Mouse (Mus musculus): ENCODE data around the gene Tpi1. TPM values are rescaled to one million over a fixed set of nuclear protein-coding genes. Genes with fewer than 3 reads are reported as not detected.

Gene Tpi1
- polyA plus RNA-seq, 1 experiment from 2014 or later: 346 TPM

DNA sequence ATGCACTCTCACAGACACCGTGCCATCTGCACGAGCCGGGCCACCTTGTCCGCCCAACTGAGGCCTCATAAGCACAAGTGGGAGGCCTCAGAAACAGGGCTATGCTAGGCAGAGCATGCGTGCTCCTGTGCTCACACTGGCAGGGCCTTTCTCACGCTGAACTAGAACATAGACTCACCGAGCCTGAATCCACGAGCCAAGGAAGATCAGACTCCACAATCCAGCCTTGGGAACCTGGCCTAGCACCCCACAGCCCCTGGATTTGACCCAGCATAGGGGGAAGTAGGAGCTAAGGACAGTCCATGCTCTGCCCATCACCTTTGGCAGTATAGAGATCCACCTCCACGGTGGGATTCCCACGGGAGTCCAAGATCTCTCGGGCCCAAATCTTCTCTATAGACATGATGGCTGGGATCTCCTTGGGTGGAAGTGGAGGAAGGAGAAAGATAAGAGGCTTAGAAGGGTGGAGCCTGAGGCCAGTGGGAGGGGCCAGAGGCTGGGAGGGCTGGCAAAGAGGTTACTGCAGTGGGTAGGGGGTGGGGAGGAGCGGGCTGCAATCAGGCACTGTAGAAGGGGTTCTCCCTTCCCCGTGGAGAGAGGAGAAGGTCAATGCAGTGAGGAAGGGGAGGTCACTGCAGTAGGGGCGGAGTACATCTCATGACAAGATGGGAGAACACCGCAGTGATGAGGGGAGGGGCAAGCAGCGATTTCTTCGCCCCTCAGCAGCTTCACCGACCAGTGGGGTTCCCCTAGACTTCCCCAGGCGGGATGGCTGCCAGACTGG lies 46.0 kb downstream of the Tpi1 start:
- 33% methylated on average over 18 of the region's 19 CpGs for WGBS (ENCODE audit: insufficient replicate concordance)
- Histone ChIP-seq H3K4me3 (ENCODE audit: low read depth, low read length) (0 out of 2 replicates have a peak overlapping the region, but pooled peaks have one; percentile 8), H3K9me3 (ENCODE audit: low read length) (no peaks in the 10 kb centered on the region), H3K4me1 (ENCODE audit: insufficient read depth) (0 out of 2 replicates have a peak, but pooled peaks cover 7% of the 10 kb centered on the region), H3K4me2 (ENCODE audit: low read depth, low read length) (peak overlapping the region; percentile 78), H3K36me3 (replicated peaks; ENCODE audit: insufficient read depth, low read length) (no peaks in the 10 kb centered on the region), H3K27me3 (ENCODE audit: insufficient read depth, low read length) (peaks cover 21% of the 10 kb centered on the region), H3K27ac (ENCODE audit: low read depth) (no peak overlapping the region), H3K9ac (replicated peaks) (no peak overlapping the region)
- TF ChIP-seq CTCF (IDR thresholded peaks at IDR 0.05; ENCODE audit: low read depth): no peak
- TF ChIP-seq EP300 (IDR thresholded peaks at IDR 0.05; ENCODE audit: low read depth): no peak
- no peak for DNase-seq
- peak; percentile 31; the same call in 1 of the 2 replicates for ATAC-seq

DNA sequence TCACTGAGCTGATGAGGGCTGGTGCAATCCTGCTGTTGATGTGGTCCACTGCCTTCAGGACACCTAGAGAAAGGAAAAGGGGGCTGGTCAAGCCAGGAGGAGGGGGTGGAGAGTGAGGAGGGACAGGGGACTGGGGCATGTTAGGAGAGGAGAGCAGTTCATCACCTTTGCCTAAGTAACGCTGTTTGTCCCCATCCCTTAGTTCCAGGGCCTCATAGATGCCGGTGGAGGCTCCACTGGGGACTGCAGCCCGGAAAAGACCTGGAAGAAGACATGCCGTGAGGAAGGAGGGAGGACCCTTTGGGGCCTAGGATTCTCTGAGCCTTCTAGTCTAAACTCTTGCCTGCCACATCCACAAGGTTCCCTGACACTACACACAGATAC lies 46.6 kb downstream of the Tpi1 start:
- no peak for ATAC-seq
- H3K9ac ChIP-seq (replicated peaks): no peak overlapping the region
- TF ChIP-seq CTCF (IDR thresholded peaks at IDR 0.05; ENCODE audit: low read depth) (no peak), EP300 (IDR thresholded peaks at IDR 0.05; ENCODE audit: low read depth) (no peak)
- H3K27ac ChIP-seq (ENCODE audit: low read depth): no peak overlapping the region
- H3K4me2 ChIP-seq (ENCODE audit: low read depth, low read length): no peak overlapping the region
- H3K36me3 ChIP-seq (replicated peaks; ENCODE audit: insufficient read depth, low read length): no peaks in the 10 kb centered on the region
- H3K27me3 ChIP-seq (ENCODE audit: insufficient read depth, low read length): peaks cover 21% of the 10 kb centered on the region
- no peak overlapping the region for H3K4me3 ChIP-seq (ENCODE audit: low read depth, low read length)
- no peaks in the 10 kb centered on the region for H3K9me3 ChIP-seq (ENCODE audit: low read length)
- 0 out of 2 replicates have a peak, but pooled peaks cover 7% of the 10 kb centered on the region for H3K4me1 ChIP-seq (ENCODE audit: insufficient read depth)
- no peak for DNase-seq
- WGBS (ENCODE audit: insufficient replicate concordance): 76% methylated on average over 4 of the region's 4 CpGs

DNA sequence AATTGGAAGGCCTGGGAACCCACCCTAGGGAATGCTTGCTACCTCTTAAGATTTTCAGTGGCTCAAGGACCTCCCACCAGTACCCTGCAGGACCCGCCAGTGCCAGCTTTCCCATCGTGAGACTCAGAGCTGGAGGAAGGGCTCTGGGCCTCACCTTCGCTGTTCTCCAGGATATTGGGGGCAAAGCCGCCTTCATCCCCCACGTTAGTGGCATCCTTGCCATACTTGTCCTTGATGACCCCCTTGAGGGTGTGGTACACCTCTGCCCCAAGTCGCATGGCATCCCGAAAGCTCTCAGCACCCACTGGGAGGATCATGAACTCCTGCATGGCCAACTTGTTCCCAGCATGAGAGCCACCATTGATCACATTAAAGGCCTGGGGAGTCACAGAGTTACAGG lies 48.1 kb downstream of the Tpi1 start:
- peaks cover 21% of the 10 kb centered on the region for H3K27me3 ChIP-seq (ENCODE audit: insufficient read depth, low read length)
- TF ChIP-seq EP300 (IDR thresholded peaks at IDR 0.05; ENCODE audit: low read depth): no peak
- TF ChIP-seq CTCF (IDR thresholded peaks at IDR 0.05; ENCODE audit: low read depth): no peak
- ATAC-seq: no peak

More for the DNA sequence above, 48.1 kb downstream of the Tpi1 start:
- no peak for DNase-seq
- H3K4me2 ChIP-seq (ENCODE audit: low read depth, low read length): no peak overlapping the region
- WGBS (ENCODE audit: insufficient replicate concordance): 84% methylated on average over 7 of the region's 7 CpGs
- H3K9me3 ChIP-seq (ENCODE audit: low read length): no peaks in the 10 kb centered on the region
- 0 out of 2 replicates have a peak, but pooled peaks cover 7% of the 10 kb centered on the region for H3K4me1 ChIP-seq (ENCODE audit: insufficient read depth)
- no peak overlapping the region for H3K9ac ChIP-seq (replicated peaks)
- H3K27ac ChIP-seq (ENCODE audit: low read depth): no peak overlapping the region
- H3K36me3 ChIP-seq (replicated peaks; ENCODE audit: insufficient read depth, low read length): no peaks in the 10 kb centered on the region
- no peak overlapping the region for H3K4me3 ChIP-seq (ENCODE audit: low read depth, low read length)

Other genes starting within 250 kb of the Tpi1 start
- not detected in 2 replicates for gene C1rb, start 244.0 kb downstream of the Tpi1 start, polyA plus RNA-seq (2015; fragmentation: Nextera tagmentation; extraction: Ambion mirVana)
- 0.04 TPM in 1 of 2 replicates, not detected in the other for gene C1s2, start 178.2 kb downstream of the Tpi1 start, polyA plus RNA-seq (2015; fragmentation: Nextera tagmentation; extraction: Ambion mirVana)
- gene Lpcat3, start 151.3 kb downstream of the Tpi1 start, polyA plus RNA-seq (2015; fragmentation: Nextera tagmentation; extraction: Ambion mirVana): 68.7 and 72.6 TPM in 2 replicates
- gene Emg1, start 102.1 kb downstream of the Tpi1 start, polyA plus RNA-seq (2015; fragmentation: Nextera tagmentation; extraction: Ambion mirVana): 93.2 and 96.9 TPM in 2 replicates
- 308 and 318 TPM in 2 replicates for gene Phb2, start 102.0 kb downstream of the Tpi1 start, polyA plus RNA-seq (2015; fragmentation: Nextera tagmentation; extraction: Ambion mirVana)
- gene Ptpn6, start 75.6 kb downstream of the Tpi1 start, polyA plus RNA-seq (2015; fragmentation: Nextera tagmentation; extraction: Ambion mirVana): 39.2 and 45.1 TPM in 2 replicates
- gene Grcc10, start 72.9 kb downstream of the Tpi1 start, polyA plus RNA-seq (2015; fragmentation: Nextera tagmentation; extraction: Ambion mirVana): 148 and 157 TPM in 2 replicates
- gene Gm45234, start 58.3 kb downstream of the Tpi1 start, polyA plus RNA-seq (2015; fragmentation: Nextera tagmentation; extraction: Ambion mirVana): not detected in 2 replicates
- gene Atn1, start 57.8 kb downstream of the Tpi1 start, polyA plus RNA-seq (2015; fragmentation: Nextera tagmentation; extraction: Ambion mirVana): 1.8 and 1.9 TPM in 2 replicates
- 0.20 and 0.27 TPM in 2 replicates for gene Eno2, start 44.6 kb downstream of the Tpi1 start, polyA plus RNA-seq (2015; fragmentation: Nextera tagmentation; extraction: Ambion mirVana)
- gene Lrrc23, start 34.6 kb downstream of the Tpi1 start, polyA plus RNA-seq (2015; fragmentation: Nextera tagmentation; extraction: Ambion mirVana): 0.16 TPM in 1 of 2 replicates, not detected in the other
- 11.4 and 14.3 TPM in 2 replicates for gene Spsb2, start 5.6 kb downstream of the Tpi1 start, polyA plus RNA-seq (2015; fragmentation: Nextera tagmentation; extraction: Ambion mirVana)
- 32.2 and 36.6 TPM in 2 replicates for gene Usp5, start 15.2 kb upstream of the Tpi1 start, polyA plus RNA-seq (2015; fragmentation: Nextera tagmentation; extraction: Ambion mirVana)
- 96.4 and 98.3 TPM in 2 replicates for gene Cdca3, start 15.3 kb upstream of the Tpi1 start, polyA plus RNA-seq (2015; fragmentation: Nextera tagmentation; extraction: Ambion mirVana)
- gene Gnb3, start 26.0 kb upstream of the Tpi1 start, polyA plus RNA-seq (2015; fragmentation: Nextera tagmentation; extraction: Ambion mirVana): 0.19 TPM in 1 of 2 replicates, not detected in the other
- 0.80 and 0.88 TPM in 2 replicates for gene P3h3, start 43.5 kb upstream of the Tpi1 start, polyA plus RNA-seq (2015; fragmentation: Nextera tagmentation; extraction: Ambion mirVana)
- 0.04 and 0.08 TPM in 2 replicates for gene Gpr162, start 49.7 kb upstream of the Tpi1 start, polyA plus RNA-seq (2015; fragmentation: Nextera tagmentation; extraction: Ambion mirVana)
- gene Cd4, start 73.9 kb upstream of the Tpi1 start, polyA plus RNA-seq (2015; fragmentation: Nextera tagmentation; extraction: Ambion mirVana): 0.14 and 0.24 TPM in 2 replicates
- 0.33 and 0.40 TPM in 2 replicates for gene Lag3, start 97.4 kb upstream of the Tpi1 start, polyA plus RNA-seq (2015; fragmentation: Nextera tagmentation; extraction: Ambion mirVana)
- 116 and 145 TPM in 2 replicates for gene Ptms, start 105.8 kb upstream of the Tpi1 start, polyA plus RNA-seq (2015; fragmentation: Nextera tagmentation; extraction: Ambion mirVana)
- 119 and 136 TPM in 2 replicates for gene Mlf2, start 117.1 kb upstream of the Tpi1 start, polyA plus RNA-seq (2015; fragmentation: Nextera tagmentation; extraction: Ambion mirVana)
- 61.0 TPM in 2 replicates for gene Cops7a, start 151.2 kb upstream of the Tpi1 start, polyA plus RNA-seq (2015; fragmentation: Nextera tagmentation; extraction: Ambion mirVana)
- 0.07 and 0.15 TPM in 2 replicates for gene Pianp, start 182.4 kb upstream of the Tpi1 start, polyA plus RNA-seq (2015; fragmentation: Nextera tagmentation; extraction: Ambion mirVana)
- gene Zfp384, start 194.8 kb upstream of the Tpi1 start, polyA plus RNA-seq (2015; fragmentation: Nextera tagmentation; extraction: Ambion mirVana): 3.3 and 3.5 TPM in 2 replicates
- gene Ing4, start 225.5 kb upstream of the Tpi1 start, polyA plus RNA-seq (2015; fragmentation: Nextera tagmentation; extraction: Ambion mirVana): 23.8 and 24.3 TPM in 2 replicates
- gene Acrbp, start 235.4 kb upstream of the Tpi1 start, polyA plus RNA-seq (2015; fragmentation: Nextera tagmentation; extraction: Ambion mirVana): 1.3 and 2.0 TPM in 2 replicates